Comparison of ENCODE assay signal across 20 mouse cellular contexts in the genomic region with DNA sequence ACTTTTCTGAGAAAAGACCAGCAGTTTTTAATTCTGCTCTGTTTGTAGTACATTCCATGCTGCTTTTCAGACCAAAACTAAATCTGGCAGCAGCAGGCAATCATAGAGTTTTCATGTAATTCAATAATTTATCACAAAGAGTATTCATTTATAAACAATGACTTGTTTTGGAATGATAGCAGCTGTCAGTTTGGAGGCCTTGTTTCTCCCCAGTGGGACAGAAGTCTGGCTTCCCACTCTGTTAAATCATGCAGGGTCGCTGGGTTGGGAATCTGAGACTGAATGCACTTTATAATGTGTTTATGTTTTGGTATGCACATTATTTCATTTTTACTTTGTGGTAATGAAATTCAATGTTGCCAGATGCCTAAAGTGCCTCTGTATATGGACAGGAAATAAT.
DNase-seq lines count a peak whose midpoint lies in the region; ATAC-seq lines count a peak whose summit lies in the region.
"Had no signal": no experiment of that assay in that cellular context is flagged by ENCODE, and none has a peak within 500 bp of the region (broad histone marks: within the 10 kb centered on the region; RNA-seq: fewer than 3 reads in every experiment).

No protein-coding gene starts in this region.

- H3K36me3 ChIP-seq in intestine, embryonic 16.5 days (ENCODE audit: control insufficient read depth, insufficient read depth, low read length): no peaks in the 10 kb centered on the region
- no peaks in the 10 kb centered on the region for H3K36me3 ChIP-seq in intestine, embryonic 15.5 days
- H3K36me3 ChIP-seq in lung, embryonic 15.5 days: no peaks in the 10 kb centered on the region
- H3K36me3 ChIP-seq: embryonic facial prominence, embryonic 12.5 days; forebrain, embryonic 12.5 days; heart, embryonic 15.5 days; hindbrain, embryonic 15.5 days had no signal

- no peaks in the 10 kb centered on the region for H3K27me3 ChIP-seq in intestine, embryonic 16.5 days (replicated peaks; ENCODE audit: control insufficient read depth, insufficient read depth, low read length)
- H3K27me3 ChIP-seq in intestine, embryonic 15.5 days (replicated peaks): no peaks in the 10 kb centered on the region
- H3K27me3 ChIP-seq in lung, embryonic 15.5 days: no peaks in the 10 kb centered on the region
- H3K27me3 ChIP-seq: embryonic facial prominence, embryonic 12.5 days; forebrain, embryonic 12.5 days; heart, embryonic 15.5 days; hindbrain, embryonic 15.5 days had no signal

- no peak overlapping the region for H3K4me2 ChIP-seq in intestine, embryonic 16.5 days (ENCODE audit: low read depth, low read length)
- no peak overlapping the region for H3K4me2 ChIP-seq in intestine, embryonic 15.5 days (replicated peaks)
- H3K4me2 ChIP-seq in lung, embryonic 15.5 days: no peak overlapping the region
- H3K4me2 ChIP-seq: embryonic facial prominence, embryonic 12.5 days; forebrain, embryonic 12.5 days; heart, embryonic 11.5 days; heart, embryonic 15.5 days; hindbrain, embryonic 15.5 days had no signal

- no peak overlapping the region for H3K4me3 ChIP-seq in intestine, embryonic 16.5 days (ENCODE audit: low read length)
- no peak overlapping the region for H3K4me3 ChIP-seq in intestine, embryonic 15.5 days (replicated peaks)
- H3K4me3 ChIP-seq in lung, embryonic 15.5 days: no peak overlapping the region
- H3K4me3 ChIP-seq: embryonic facial prominence, embryonic 12.5 days; forebrain, embryonic 12.5 days; heart, embryonic 15.5 days; hindbrain, embryonic 15.5 days had no signal

- no peak overlapping the region for H3K9ac ChIP-seq in intestine, embryonic 16.5 days (ENCODE audit: low read depth, low read length)
- no peak overlapping the region for H3K9ac ChIP-seq in intestine, embryonic 15.5 days
- no peak overlapping the region for H3K9ac ChIP-seq in lung, embryonic 15.5 days
- H3K9ac ChIP-seq: embryonic facial prominence, embryonic 12.5 days; forebrain, embryonic 12.5 days; heart, embryonic 15.5 days; hindbrain, embryonic 15.5 days had no signal

- no peaks in the 10 kb centered on the region for H3K9me3 ChIP-seq in intestine, embryonic 16.5 days (ENCODE audit: control insufficient read depth, low read length)
- no peaks in the 10 kb centered on the region for H3K9me3 ChIP-seq in intestine, embryonic 15.5 days
- H3K9me3 ChIP-seq in lung, embryonic 15.5 days: no peaks in the 10 kb centered on the region
- H3K9me3 ChIP-seq: embryonic facial prominence, embryonic 12.5 days; forebrain, embryonic 12.5 days; heart, embryonic 15.5 days had no signal

- peak; percentile 33; the same call in 1 of the 2 replicates for ATAC-seq in intestine, embryonic 16.5 days
- no peak for ATAC-seq in intestine, embryonic 15.5 days
- ATAC-seq in lung, embryonic 15.5 days (ENCODE audit: borderline replicate concordance, extremely low read depth, low FRiP score, low TSS enrichment): peak; percentile 89; the same call in 1 of the 2 replicates
- ATAC-seq in granulocyte monocyte progenitor cell, adult 5-6 weeks (replicated peaks; ENCODE audit: poor library complexity, severe bottlenecking): no peak
- ATAC-seq: forebrain, embryonic 16.5 days had no signal

- peak; percentile 5 for DNase-seq in Muller cell, postnatal 12 days (ENCODE audit: inconsistent ontology term)
- peak; percentile 6 for DNase-seq in lung, postnatal 14 days
- no peak for DNase-seq in layer of hippocampus, adult 11-12 months (ENCODE audit: low spot score)
- DNase-seq in spleen, postnatal 36 days (ENCODE audit: low spot score in 2 of 2): no peak
- DNase-seq: adrenal gland, adult 8-10 months; adrenal gland, postnatal 36 days; cerebellum, adult 2 months; cerebellum, postnatal 10 days; gastrocnemius, postnatal 14 days; heart, postnatal 36 days had no signal

- WGBS in intestine, embryonic 16.5 days: 35% methylated on average over 1 of the region's 1 CpGs
- 27% methylated on average over 1 of the region's 1 CpGs for WGBS in intestine, embryonic 15.5 days
- 33% methylated on average over 1 of the region's 1 CpGs for WGBS in lung, embryonic 15.5 days

- no peaks in the 10 kb centered on the region for H3K4me1 ChIP-seq in intestine, embryonic 16.5 days (ENCODE audit: control insufficient read depth, insufficient read depth, low read length)
- H3K4me1 ChIP-seq in intestine, embryonic 15.5 days (replicated peaks): no peaks in the 10 kb centered on the region
- H3K4me1 ChIP-seq in lung, embryonic 15.5 days: peaks cover 8% of the 10 kb centered on the region; the same call in 1 of the 2 replicates
- H3K4me1 ChIP-seq: embryonic facial prominence, embryonic 12.5 days; forebrain, embryonic 12.5 days; heart, embryonic 15.5 days; hindbrain, embryonic 15.5 days had no signal

- no peak overlapping the region for H3K27ac ChIP-seq in intestine, embryonic 16.5 days (ENCODE audit: low read length)
- no peak overlapping the region for H3K27ac ChIP-seq in intestine, embryonic 15.5 days
- no peak overlapping the region for H3K27ac ChIP-seq in lung, embryonic 15.5 days
- H3K27ac ChIP-seq: embryonic facial prominence, embryonic 12.5 days; forebrain, embryonic 12.5 days; heart, embryonic 15.5 days; hindbrain, embryonic 15.5 days had no signal

Comparison
In these comparisons a context has a peak if more than half of its experiments do, and no peak if none do; other contexts are left out.
1. ATAC-seq: peak in intestine, embryonic 16.5 days (single experiment) and lung, embryonic 15.5 days (single experiment); none in intestine, embryonic 15.5 days (single experiment) and granulocyte monocyte progenitor cell, adult 5-6 weeks (single experiment).
2. DNase-seq: peak in Muller cell, postnatal 12 days (single experiment) and lung, postnatal 14 days (single experiment); none in layer of hippocampus, adult 11-12 months (single experiment) and spleen, postnatal 36 days (0 of 2).